Mouse (Mus musculus) layer of hippocampus, adult 9-10 months (tissue): ENCODE results near the gene Wscd1.

Experiments used
- DNase-seq: peaks from one replicate; pipeline ENCODE4 v3.0.0; 2022; ENCODE audit warnings: low spot score

Wscd1 gene

GRCm38 (mm10) chr11:71824971-71825370 is 75.3 kb downstream of the Wscd1 start:
- DNase-seq, result no peak
